Mouse (Mus musculus): ENCODE results near the gene Serinc3. TPM values are rescaled to one million over a fixed set of nuclear protein-coding genes. Genes with fewer than 3 reads are reported as not detected.
"Not testable (repeated sequence)": the region's sequence is repeated elsewhere in the genome, so short reads cannot be mapped to it uniquely, and the experiment has no call there.

The Serinc3 gene
- 71.5 and 72.8 TPM in 2 replicates for polyA plus RNA-seq (2015; fragmentation: Nextera tagmentation; extraction: Ambion mirVana)

DNA sequence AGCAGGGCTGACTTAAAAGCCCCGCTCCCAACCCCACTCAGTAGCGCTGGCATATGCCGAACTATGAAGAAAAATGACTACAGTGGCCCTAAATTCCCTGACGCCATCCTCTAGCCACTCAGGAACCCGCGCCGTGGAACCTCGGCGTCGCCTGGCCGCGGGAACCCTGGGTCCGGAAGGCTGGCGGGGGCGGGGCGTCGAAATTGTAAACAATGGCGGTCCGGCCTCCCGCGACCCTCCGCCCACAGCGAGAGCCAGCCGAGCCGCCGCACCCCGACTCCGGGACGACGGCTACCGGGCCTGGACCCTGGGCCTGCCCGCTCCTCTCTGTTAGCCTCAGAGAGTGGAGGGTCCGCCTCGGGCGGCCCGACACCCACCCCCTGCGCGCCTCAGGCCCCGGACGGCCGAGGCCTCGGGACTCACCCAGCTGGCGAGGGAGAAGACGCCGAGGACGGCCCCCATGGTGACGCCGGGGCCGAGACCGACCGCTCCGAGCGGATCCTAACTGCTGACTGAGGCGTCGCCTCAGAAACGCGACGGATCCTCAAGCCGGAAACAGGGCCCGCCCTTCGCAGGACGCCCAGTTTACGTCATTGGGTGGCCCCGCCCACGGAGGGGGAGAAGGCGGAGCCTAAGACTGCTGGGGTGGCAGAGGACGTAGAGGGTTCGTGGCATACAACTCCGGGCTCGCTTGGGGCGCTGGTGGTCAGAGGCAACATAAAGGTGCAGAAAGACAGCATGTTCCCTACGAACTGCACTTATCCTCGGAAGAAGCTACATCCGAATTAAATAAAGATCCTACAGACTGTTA lies at the start of gene Serinc3:
Gene Serinc3, minus strand, starts transcription at position 557 of the 811 bp plus-strand sequence.
- Histone ChIP-seq H3K36me3 (ENCODE audit: control insufficient read depth, insufficient read depth, low read length) (no peaks in the 10 kb centered on the region), H3K4me1 (replicated peaks; ENCODE audit: control insufficient read depth, insufficient read depth, low read length) (peaks cover 16% of the 10 kb centered on the region), H3K27ac (ENCODE audit: low read length) (peak within 1 kb of the TSS; percentile 100), H3K27me3 (ENCODE audit: control insufficient read depth, insufficient read depth, low read depth, low read length) (no peaks in the 10 kb centered on the region), H3K4me2 (ENCODE audit: low read depth, low read length) (peak within 1 kb of the TSS; percentile 64), H3K4me3 (ENCODE audit: low read length) (peak within 1 kb of the TSS; percentile 92), H3K9ac (ENCODE audit: low read length) (peak within 1 kb of the TSS; percentile 96), H3K9me3 (ENCODE audit: control insufficient read depth, low read length) (no peaks in the 10 kb centered on the region)
- WGBS: 0% methylated on average over 73 of the region's 74 CpGs
- peak; percentile 96 for ATAC-seq (ENCODE audit: low read depth)

DNA sequence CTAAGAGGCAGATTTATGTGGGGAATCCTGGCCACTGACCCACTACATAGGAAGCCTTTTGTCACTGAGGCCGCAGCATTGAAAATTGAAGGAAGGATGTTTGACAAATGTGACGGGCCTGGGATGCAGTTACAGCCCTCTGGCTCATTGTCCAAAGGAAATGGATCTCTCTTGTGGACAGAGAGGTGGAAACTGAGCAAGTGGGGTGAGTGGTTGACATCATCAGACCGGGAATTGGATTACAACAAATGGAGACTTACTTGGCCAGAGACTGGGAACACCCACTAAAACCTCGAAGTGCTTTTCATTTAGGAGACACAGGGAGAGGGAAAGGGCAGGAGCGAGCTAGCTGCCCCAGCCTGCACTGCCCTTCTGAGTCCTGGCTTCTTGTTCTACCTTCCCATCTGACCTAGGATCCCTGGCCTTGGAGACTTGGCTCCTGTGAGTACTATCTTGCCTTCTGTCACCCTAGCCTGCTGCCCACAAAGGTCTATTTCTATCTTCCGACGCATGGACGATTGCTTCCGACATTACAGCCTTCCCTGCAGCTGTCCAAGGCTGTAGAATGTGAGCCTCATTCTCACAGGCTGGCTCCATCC lies 48.9 kb upstream of the Serinc3 start:
- 45% methylated on average over 9 of the region's 9 CpGs for WGBS

DNA sequence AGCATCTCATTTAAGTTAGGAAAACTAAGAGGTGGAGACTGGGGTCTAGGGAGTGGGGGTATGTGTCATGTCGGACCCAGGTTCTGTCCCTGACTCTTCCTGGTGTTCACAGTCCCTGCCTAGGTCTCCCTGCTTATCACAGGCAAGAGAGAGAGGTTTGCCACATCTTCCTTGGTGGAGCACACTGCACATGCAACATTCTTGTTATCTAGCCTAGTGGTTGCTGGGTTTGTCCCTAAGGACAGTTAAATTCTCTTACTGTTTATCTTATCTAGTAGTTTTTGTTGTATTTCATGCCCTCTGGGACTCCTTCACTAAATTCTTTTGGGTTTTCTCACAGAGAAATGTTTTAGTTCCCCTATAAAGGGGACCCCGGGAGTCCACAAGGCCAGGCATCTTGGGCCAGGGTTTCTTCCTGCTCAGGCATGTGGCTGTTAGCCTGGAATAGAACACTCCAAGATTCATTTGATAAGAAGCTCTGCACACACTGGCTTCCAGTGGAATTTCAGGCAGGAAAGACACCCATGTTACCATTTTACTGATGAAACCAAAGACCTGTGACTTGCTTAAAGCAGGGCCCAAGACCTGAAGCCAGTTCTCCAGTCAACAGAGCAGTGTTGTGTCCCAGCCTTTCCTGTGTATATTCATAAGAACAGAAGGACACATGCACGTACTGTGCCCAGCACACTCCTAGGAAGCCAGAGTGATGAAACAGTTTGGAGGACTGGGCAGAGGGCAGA lies 48.1 kb upstream of the Serinc3 start:
- Histone ChIP-seq H3K4me3 (ENCODE audit: low read length) (no peak overlapping the region), H3K4me2 (ENCODE audit: low read depth, low read length) (no peak overlapping the region), H3K36me3 (ENCODE audit: control insufficient read depth, insufficient read depth, low read length) (no peaks in the 10 kb centered on the region), H3K9ac (ENCODE audit: low read length) (no peak overlapping the region), H3K9me3 (ENCODE audit: control insufficient read depth, low read length) (no peaks in the 10 kb centered on the region), H3K27ac (ENCODE audit: low read length) (peak overlapping the region; percentile 75), H3K4me1 (replicated peaks; ENCODE audit: control insufficient read depth, insufficient read depth, low read length) (peaks cover 16% of the 10 kb centered on the region), H3K27me3 (ENCODE audit: control insufficient read depth, insufficient read depth, low read depth, low read length) (no peaks in the 10 kb centered on the region)
- peak; percentile 4; the same call in 1 of the 2 replicates for ATAC-seq (ENCODE audit: low read depth)
- WGBS: 55% methylated on average over 3 of the region's 3 CpGs

More for the DNA sequence above, 48.9 kb upstream of the Serinc3 start:
- ATAC-seq (ENCODE audit: low read depth): peak; percentile 58
- Histone ChIP-seq H3K4me1 (replicated peaks; ENCODE audit: control insufficient read depth, insufficient read depth, low read length) (peaks cover 19% of the 10 kb centered on the region), H3K27me3 (ENCODE audit: control insufficient read depth, insufficient read depth, low read depth, low read length) (no peaks in the 10 kb centered on the region), H3K27ac (ENCODE audit: low read length) (peak overlapping the region; percentile 84), H3K9me3 (ENCODE audit: control insufficient read depth, low read length) (no peaks in the 10 kb centered on the region), H3K4me2 (ENCODE audit: low read depth, low read length) (peak overlapping the region; percentile 32), H3K4me3 (ENCODE audit: low read length) (peak overlapping the region; percentile 18), H3K36me3 (ENCODE audit: control insufficient read depth, insufficient read depth, low read length) (no peaks in the 10 kb centered on the region), H3K9ac (ENCODE audit: low read length) (peak overlapping the region; percentile 48; the same call in 1 of the 2 replicates)

DNA sequence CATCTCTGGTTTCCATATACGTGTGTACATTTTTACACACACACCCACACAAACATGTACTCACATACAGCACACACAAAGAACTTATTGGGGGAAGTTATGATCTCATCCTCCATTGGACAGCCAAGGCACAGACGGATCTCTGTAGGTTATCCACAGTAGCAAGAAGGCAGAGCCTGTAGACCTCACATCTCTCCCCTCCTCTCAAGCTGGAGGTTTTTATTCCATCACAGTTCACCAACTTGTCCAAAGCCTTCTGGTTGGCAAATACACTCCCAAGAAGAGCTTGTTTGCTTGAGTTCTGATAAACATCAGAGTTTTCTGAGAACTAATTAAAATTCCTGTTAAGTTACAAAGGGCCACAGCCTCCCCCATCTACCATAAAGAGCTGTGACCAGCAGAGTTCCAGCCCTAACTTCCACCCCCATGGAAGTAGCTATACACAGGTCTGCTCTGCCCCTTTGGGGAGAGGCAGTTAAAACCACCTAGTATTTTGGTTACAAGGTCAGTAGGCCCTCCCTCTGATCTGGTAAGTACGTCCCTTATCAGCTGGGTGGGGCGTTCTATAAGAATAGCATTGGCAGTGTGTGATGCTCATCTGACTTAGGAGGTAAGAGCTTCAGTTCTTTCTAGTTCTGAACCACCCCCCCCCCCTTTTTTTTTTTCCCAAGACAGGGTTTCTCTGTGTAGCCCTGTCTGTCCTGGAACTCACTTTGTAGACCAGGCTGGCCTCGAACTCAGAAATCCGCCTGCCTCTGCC lies 47.1 kb upstream of the Serinc3 start:
- peaks cover 13% of the 10 kb centered on the region; the same call in 1 of the 2 replicates for H3K4me1 ChIP-seq (replicated peaks; ENCODE audit: control insufficient read depth, insufficient read depth, low read length)
- no peak overlapping the region for H3K9ac ChIP-seq (ENCODE audit: low read length)
- no peaks in the 10 kb centered on the region for H3K36me3 ChIP-seq (ENCODE audit: control insufficient read depth, insufficient read depth, low read length)
- H3K9me3 ChIP-seq (ENCODE audit: control insufficient read depth, low read length): no peaks in the 10 kb centered on the region
- no peak overlapping the region for H3K4me2 ChIP-seq (ENCODE audit: low read depth, low read length)
- H3K27me3 ChIP-seq (ENCODE audit: control insufficient read depth, insufficient read depth, low read depth, low read length): no peaks in the 10 kb centered on the region
- WGBS: 74% methylated on average over 6 of the region's 6 CpGs
- no peak overlapping the region for H3K4me3 ChIP-seq (ENCODE audit: low read length)
- ATAC-seq (ENCODE audit: low read depth): no peak
- H3K27ac ChIP-seq (ENCODE audit: low read length): no peak overlapping the region

DNA sequence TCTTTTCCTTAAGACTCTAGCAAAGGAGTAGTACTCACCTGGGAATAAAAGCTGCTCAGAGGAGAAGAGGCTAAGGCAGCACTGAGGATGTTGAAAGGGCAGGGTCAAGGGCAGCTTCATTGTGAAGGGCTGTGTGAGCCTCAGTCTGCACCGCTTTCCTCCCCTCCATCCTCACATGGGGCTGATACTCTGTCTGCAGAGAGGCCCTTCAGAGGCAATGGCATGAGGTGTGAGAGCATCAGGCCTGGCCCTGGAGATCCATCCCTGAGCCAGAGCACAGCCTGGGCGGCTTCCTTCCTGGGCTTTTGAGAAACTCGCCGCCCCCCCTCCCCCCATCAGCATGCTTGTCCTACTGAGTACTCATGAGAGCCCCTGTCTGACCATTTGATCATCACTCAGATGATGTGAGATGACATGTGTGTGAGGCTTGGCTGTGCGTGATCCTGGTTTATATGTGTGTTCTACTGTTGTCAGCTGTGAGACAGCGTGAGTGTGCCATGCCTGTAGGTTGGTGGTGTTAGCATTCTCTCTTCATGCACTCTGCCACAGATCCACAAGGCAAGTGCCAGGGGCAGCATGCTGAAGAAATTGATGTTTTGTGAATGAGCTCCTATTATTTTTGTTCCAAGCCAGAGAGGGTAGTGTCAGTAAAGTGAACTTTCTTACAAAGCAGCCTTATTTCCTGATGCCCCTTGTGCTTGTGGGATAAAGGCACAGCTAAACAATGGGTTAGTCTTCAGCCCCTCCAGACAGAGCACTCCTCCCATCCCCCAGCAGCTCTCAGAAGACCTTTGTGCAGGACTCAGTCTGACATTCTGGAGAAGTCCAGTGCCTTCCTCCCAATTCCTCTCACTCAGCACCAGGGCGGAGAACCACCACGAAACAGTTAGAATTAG lies 45.7 kb upstream of the Serinc3 start:
- Histone ChIP-seq H3K9me3 (ENCODE audit: control insufficient read depth, low read length) (no peaks in the 10 kb centered on the region), H3K27me3 (ENCODE audit: control insufficient read depth, insufficient read depth, low read depth, low read length) (no peaks in the 10 kb centered on the region), H3K27ac (ENCODE audit: low read length) (0 out of 2 replicates have a peak overlapping the region, but pooled peaks have one; percentile 7), H3K4me1 (replicated peaks; ENCODE audit: control insufficient read depth, insufficient read depth, low read length) (peaks cover 26% of the 10 kb centered on the region), H3K4me3 (ENCODE audit: low read length) (no peak overlapping the region), H3K4me2 (ENCODE audit: low read depth, low read length) (no peak overlapping the region), H3K36me3 (ENCODE audit: control insufficient read depth, insufficient read depth, low read length) (no peaks in the 10 kb centered on the region), H3K9ac (ENCODE audit: low read length) (no peak overlapping the region)
- peak; percentile 39; the same call in 1 of the 2 replicates for ATAC-seq (ENCODE audit: low read depth)
- WGBS: 67% methylated on average over 8 of the region's 8 CpGs

DNA sequence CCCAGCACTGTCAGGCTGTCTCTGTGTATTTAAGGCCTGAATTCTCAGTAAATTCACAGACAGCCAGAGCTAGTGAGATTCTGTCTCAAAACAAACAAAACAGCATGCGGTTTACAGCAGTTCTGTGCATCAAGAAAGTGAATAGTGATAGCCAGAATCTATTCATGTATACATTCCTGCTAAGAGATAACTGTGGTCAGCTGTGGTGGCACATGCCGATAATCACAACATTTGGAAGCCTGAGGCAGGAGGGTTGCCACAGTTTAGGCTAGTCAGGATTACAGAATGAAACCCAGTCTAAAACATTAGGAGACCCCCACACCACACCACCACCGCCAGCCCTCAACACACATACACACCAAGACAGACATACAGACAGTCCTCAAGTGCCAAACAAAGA lies 44.8 kb upstream of the Serinc3 start:
- Histone ChIP-seq H3K9me3 (ENCODE audit: control insufficient read depth, low read length) (no peaks in the 10 kb centered on the region), H3K4me2 (ENCODE audit: low read depth, low read length) (no peak overlapping the region), H3K27ac (ENCODE audit: low read length) (0 out of 2 replicates have a peak overlapping the region, but pooled peaks have one; percentile 3), H3K27me3 (ENCODE audit: control insufficient read depth, insufficient read depth, low read depth, low read length) (no peaks in the 10 kb centered on the region), H3K4me1 (replicated peaks; ENCODE audit: control insufficient read depth, insufficient read depth, low read length) (peaks cover 32% of the 10 kb centered on the region), H3K36me3 (ENCODE audit: control insufficient read depth, insufficient read depth, low read length) (no peaks in the 10 kb centered on the region), H3K9ac (ENCODE audit: low read length) (no peak overlapping the region), H3K4me3 (ENCODE audit: low read length) (no peak overlapping the region)
- whole genome bisulfite sequencing: 70% methylated on average over 3 of the region's 3 CpGs
- ATAC-seq (ENCODE audit: low read depth): no peak

DNA sequence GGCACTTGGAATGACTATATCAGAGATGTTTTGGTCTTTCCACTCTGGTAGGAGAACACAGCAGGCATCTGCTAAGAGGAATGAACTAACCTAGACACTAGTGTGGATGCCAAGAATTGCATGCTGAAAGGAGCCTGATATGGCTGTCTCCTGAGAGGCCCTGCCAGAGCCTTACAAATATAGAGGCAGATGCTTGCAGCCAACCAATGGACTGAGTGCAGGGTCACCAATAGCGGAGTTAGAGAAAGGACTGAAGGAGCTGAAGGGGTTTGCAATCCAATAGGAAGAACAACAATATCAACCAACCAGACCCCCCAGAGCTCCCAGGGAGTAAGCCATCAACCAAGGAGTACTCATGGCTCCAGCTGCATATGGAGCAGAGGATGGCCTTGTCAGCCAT lies 43.4 kb upstream of the Serinc3 start:
- H3K4me3 ChIP-seq (ENCODE audit: low read length); H3K36me3 ChIP-seq (ENCODE audit: control insufficient read depth, insufficient read depth, low read length); ATAC-seq (ENCODE audit: low read depth); H3K4me2 ChIP-seq (ENCODE audit: low read depth, low read length); H3K9me3 ChIP-seq (ENCODE audit: control insufficient read depth, low read length); H3K9ac ChIP-seq (ENCODE audit: low read length); H3K27ac ChIP-seq (ENCODE audit: low read length); H3K27me3 ChIP-seq (ENCODE audit: control insufficient read depth, insufficient read depth, low read depth, low read length): not testable (repeated sequence)
- WGBS: 93% methylated on average over 1 of the region's 1 CpGs
- H3K4me1 ChIP-seq (replicated peaks; ENCODE audit: control insufficient read depth, insufficient read depth, low read length): peaks cover 34% of the 10 kb centered on the region

DNA sequence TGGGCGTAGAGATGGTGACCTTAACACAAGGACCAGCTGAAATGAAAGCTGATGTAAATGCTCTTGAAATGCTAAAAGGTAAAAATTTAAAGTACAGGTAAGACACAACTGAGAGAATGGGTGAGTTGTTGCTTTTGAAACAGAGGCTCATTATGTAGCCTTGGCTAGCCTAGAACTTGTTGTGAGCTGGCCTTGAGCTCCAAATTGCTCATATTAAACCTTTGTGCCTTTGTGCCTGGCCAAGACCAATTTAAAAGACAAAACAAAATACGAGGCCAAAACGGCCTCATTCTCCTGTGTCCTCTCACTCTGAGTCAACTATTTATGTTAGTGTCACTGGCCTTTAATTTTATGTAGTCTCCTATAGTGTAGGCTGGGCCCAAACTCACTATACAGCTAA lies 42.0 kb upstream of the Serinc3 start:
- WGBS: 53% methylated on average over 3 of the region's 3 CpGs
- H3K4me3 ChIP-seq (ENCODE audit: low read length): no peak overlapping the region
- H3K9ac ChIP-seq (ENCODE audit: low read length): no peak overlapping the region
- H3K4me1 ChIP-seq (replicated peaks; ENCODE audit: control insufficient read depth, insufficient read depth, low read length): peaks cover 31% of the 10 kb centered on the region
- no peak overlapping the region for H3K27ac ChIP-seq (ENCODE audit: low read length)
- no peak overlapping the region for H3K4me2 ChIP-seq (ENCODE audit: low read depth, low read length)
- no peaks in the 10 kb centered on the region for H3K36me3 ChIP-seq (ENCODE audit: control insufficient read depth, insufficient read depth, low read length)
- no peaks in the 10 kb centered on the region for H3K27me3 ChIP-seq (ENCODE audit: control insufficient read depth, insufficient read depth, low read depth, low read length)
- H3K9me3 ChIP-seq (ENCODE audit: control insufficient read depth, low read length): no peaks in the 10 kb centered on the region
- ATAC-seq (ENCODE audit: low read depth): no peak
